Mouse (Mus musculus): ENCODE measurements around the gene Suco. TPM values are rescaled to one million over a fixed set of nuclear protein-coding genes. Genes with fewer than 3 reads are reported as not detected.

Suco gene
- total RNA-seq (2021) = 10 to 100 TPM in 1 of 2 experiments, 1 to 10 TPM in 1; 8.1 to 10.3 TPM
- long read RNA-seq, experiment 1, partial matches to known transcripts = 1 of 3 reads
- long read RNA-seq, experiment 1, other reads (novel, unspliced or antisense) = 2 of 3 reads
- long read RNA-seq, experiment 2, full-length matches to known transcripts = 1 of 5 reads
- long read RNA-seq, experiment 2, partial matches to known transcripts = 3 of 5 reads
- long read RNA-seq, experiment 2, other reads (novel, unspliced or antisense) = 1 of 5 reads

- DNase-seq = peak; percentile 100
- intact Hi-C loops (cut with DNase I; ENCODE audit: low total_unique reads) = loop anchor here (10.0 kb wide), 1 partner anchor 88 kb away; the partner anchor contains the start of gene Pigc
Observed at GRCm38 (mm10) chr1:161876553-161877447, at the start of gene Suco. Gene Suco (minus strand): TSS chr1:161876682.

- intact Hi-C loops (cut with DNase I; ENCODE audit: low total_unique reads) = no loop called here
- no peak for DNase-seq
Observed at GRCm38 (mm10) chr1:161925281-161925805, 48.9 kb upstream of the Suco start.

DNA sequence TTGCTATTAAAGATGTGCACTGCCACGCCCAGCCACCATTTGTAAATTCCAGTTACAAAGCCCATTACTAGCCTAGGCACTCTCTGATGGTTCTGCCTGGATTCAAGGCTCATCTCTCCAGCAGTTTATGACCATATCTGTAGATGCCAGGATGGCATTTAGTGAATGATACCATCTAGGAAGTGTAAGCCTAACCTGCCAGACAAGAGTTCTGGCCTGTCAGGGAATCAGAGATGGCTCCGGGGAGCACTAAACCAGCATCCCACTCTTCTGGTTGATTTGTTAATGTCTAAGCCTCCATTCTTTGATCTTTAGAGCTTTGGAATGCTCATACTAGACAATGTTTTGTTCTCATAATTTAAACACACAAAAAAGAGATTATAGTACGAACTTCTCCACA lies 47.8 kb upstream of the Suco start:
- DNase-seq = no peak
- intact Hi-C loops (cut with DNase I; ENCODE audit: low total_unique reads) = no loop called here

DNA sequence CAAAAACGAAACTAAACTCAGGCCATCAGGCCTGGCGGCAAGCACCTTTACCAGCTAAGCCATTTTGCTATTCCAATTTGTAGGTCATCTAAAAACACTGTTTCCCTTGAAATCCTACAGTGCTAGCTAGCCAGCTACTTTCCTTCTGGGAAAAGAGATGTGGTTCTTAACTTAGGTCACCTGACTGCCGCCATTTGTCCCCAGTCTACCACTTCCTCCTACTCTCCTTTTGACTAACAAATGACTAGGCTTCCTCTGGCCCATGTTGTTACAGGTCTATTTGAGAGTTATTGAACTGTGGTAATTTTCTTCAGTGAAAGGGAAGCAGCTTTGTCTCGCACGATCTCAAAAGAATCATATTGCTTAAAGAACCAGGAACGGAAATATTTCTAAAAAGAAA lies 45.4 kb upstream of the Suco start:
- no peak for DNase-seq
- intact Hi-C loops (cut with DNase I; ENCODE audit: low total_unique reads) = no loop called here

- intact Hi-C loops (cut with DNase I; ENCODE audit: low total_unique reads) = no loop called here
- no peak for DNase-seq
Observed at GRCm38 (mm10) chr1:161920475-161921454, 44.3 kb upstream of the Suco start.

GRCm38 (mm10) chr1:161919594-161919993 lies 43.1 kb upstream of the Suco start:
- intact Hi-C loops (cut with DNase I; ENCODE audit: low total_unique reads) = no loop called here

GRCm38 (mm10) chr1:161918682-161919372 lies 42.3 kb upstream of the Suco start:
- no peak for DNase-seq
- intact Hi-C loops (cut with DNase I; ENCODE audit: low total_unique reads) = no loop called here

More at GRCm38 (mm10) chr1:161919594-161919993, 43.1 kb upstream of the Suco start:
- DNase-seq = no peak

DNA sequence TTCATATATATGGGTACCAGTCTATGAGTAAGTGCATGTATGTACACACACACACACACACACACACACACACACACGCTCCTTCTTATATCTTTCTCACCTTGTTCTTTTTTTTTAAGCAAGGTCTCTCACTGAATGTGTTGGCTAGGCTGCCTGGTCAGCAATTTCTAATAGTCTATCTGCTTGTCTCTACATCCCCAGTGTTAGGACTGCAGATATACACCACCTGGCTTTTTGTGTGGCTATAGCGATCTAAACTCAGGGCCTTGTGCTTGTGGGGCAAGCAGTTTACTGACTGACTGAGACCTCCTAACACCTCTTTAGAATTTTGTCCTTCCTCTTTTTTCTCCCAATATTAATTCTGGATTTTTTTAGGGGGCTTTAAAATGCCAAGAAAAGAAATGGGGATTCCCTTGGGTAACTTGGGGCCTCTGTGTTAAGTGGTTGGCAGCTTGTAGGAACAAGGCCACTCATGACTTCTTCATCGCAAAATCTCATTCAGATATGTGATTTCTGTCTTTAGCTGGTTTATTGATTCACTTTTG lies 41.5 kb upstream of the Suco start:
- DNase-seq = no peak
- intact Hi-C loops (cut with DNase I; ENCODE audit: low total_unique reads) = no loop called here

DNA sequence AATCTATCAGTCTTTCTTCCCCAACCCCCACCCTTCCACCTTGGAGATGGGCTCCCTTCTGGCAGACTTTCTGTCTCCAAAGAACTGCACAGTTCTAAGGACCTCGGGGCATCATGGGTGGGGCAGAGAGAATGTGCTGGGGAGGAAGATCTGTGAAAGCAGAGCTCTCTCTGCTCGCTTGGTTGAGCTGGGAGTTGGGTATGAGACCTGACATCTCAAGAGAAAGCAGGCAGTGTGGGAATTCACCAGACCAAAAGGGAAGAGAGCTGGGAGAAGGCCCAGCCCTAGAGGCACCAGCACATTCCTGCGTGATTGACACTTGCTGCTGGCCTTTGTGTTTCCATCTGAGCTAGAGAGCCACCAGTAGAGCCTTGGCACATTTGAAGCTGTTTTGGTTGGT lies 39.6 kb upstream of the Suco start:
- intact Hi-C loops (cut with DNase I; ENCODE audit: low total_unique reads) = no loop called here
- no peak for DNase-seq

DNA sequence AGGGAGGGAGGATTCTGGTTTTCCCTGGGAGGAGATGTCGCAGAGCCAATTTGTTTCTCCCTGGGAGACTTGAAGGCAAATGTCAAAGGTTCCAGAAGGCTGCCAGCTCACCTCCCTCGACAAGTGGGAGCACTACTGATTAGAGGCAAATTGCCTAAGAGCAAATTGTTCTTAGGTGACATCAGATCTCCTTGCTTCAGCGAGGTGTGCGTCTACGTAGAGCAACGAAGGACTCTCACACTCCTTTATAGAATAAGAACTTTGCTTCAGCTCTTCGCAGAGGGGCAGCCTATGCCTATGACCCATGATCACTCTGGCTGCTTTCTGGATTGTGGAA lies 37.1 kb upstream of the Suco start:
- intact Hi-C loops (cut with DNase I; ENCODE audit: low total_unique reads) = no loop called here
- no peak for DNase-seq

DNA sequence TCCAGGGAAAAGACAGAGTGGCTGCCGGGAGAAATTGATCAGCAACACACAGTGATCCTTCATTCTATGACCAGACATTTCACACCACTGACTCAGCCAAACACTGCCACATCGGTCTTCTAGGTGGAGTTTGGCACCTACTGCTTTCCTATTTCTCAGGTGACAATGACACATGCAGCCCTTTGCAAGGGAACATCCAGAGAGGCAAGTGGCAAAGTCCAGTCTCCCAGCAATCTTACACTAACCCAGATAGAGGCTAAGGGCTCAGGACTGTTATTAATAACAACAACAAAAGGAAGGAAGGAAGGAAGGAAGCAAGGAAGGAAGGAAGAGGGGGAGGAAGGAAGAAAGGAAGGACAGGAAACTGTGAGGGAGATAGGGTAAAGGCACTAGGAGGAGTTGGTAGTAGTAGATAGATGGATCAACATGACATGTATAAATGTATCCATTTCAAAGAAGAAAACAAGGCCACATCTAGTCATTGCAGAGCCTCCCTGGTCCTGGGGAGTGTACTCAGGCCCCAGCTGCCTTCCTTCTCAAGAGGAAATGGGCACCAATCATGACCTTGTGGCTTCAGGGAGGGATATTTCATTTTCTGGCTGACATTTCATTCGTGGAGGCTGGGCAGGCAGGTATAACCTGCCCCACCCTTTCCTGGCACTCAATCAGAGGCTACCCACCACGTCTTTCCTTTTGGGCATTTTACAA lies 36.6 kb upstream of the Suco start:
- no peak for DNase-seq
- intact Hi-C loops (cut with DNase I; ENCODE audit: low total_unique reads) = no loop called here

DNA sequence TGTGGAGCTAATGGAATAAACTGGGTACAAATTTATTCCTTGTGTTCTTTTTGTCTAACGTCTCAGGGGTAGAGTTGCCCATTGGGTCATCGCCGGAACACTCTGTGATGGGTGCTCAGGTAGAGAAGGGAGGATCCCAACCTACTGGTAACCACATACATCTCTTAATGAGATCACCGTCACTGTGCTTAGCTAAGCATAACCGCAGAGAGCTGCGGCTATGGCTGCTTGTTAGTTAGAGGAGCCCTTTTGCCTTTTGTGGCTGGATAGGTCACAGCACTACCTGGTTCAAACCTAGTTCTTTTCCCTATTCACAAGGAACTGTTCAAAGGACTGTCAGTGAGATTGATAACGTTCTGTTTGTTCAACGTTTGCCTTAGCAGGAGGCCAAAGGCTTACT lies 32.6 kb upstream of the Suco start:
- intact Hi-C loops (cut with DNase I; ENCODE audit: low total_unique reads) = no loop called here

GRCm38 (mm10) chr1:161907795-161908457 lies 31.4 kb upstream of the Suco start:
- intact Hi-C loops (cut with DNase I; ENCODE audit: low total_unique reads) = no loop called here
- DNase-seq = no peak

More for the DNA sequence above, 32.6 kb upstream of the Suco start:
- DNase-seq = no peak

DNA sequence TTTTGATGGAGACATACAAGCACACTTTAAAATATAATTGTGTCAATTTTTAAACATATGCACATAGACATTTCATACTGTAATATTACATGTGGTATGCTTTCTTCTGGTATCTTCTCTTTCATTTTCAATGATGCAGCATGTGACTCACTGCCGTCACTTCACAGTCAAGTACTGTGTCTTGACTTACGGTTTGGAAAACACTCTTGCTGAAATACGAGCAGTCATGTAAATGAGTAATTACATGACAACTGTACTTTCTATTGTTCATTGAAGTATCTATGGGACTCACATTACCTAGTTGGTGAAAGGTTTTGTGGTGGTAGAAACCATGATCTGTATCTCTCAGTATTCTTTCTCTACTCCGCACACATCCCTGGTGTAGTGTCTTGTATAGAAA lies 30.6 kb upstream of the Suco start:
- no peak for DNase-seq
- intact Hi-C loops (cut with DNase I; ENCODE audit: low total_unique reads) = no loop called here

- intact Hi-C loops (cut with DNase I; ENCODE audit: low total_unique reads) = no loop called here
- no peak for DNase-seq
Observed at GRCm38 (mm10) chr1:161902692-161903452, 26.4 kb upstream of the Suco start.

GRCm38 (mm10) chr1:161900129-161900528 lies 23.6 kb upstream of the Suco start:
- no peak for DNase-seq
- intact Hi-C loops (cut with DNase I; ENCODE audit: low total_unique reads) = no loop called here

GRCm38 (mm10) chr1:161897235-161897634 lies 20.8 kb upstream of the Suco start:
- intact Hi-C loops (cut with DNase I; ENCODE audit: low total_unique reads) = no loop called here
- DNase-seq = no peak

Measured in gastrocnemius, postnatal 14 days (tissue).